Mouse (Mus musculus) MEL (cell line): ENCODE results near the gene Dcdc2b. TPM values are rescaled to one million over a fixed set of nuclear protein-coding genes. Genes with fewer than 3 reads are reported as not detected.

Experiments
- DNase-seq: peaks from one replicate; pipeline ENCODE4 v3.0.0; 2011; ENCODE audit warnings: low read depth, low spot score
- H3K27ac ChIP-seq: 2 replicates; pipeline ENCODE4 v1.5.1; 2012; ENCODE audit warnings: low read depth, mild to moderate bottlenecking, control low read depth, low read length, moderate library complexity; ENCODE audit not compliant: control insufficient read depth
- H3K27me3 ChIP-seq, 2 experiments: fragments of 150-350 bp in 1 of 2; sonication (generic) in 1 of 2; 2 replicates each; pipeline ENCODE4 v1.6.1; 2012; ENCODE audit warnings: low read length in 2 of 2, mild to moderate bottlenecking in 2 of 2, improper control_type of control experiment in 1 of 2, moderate library complexity in 1 of 2; ENCODE audit not compliant: insufficient read depth in 2 of 2, control insufficient read depth in 1 of 2
- H3K36me3 ChIP-seq, 2 experiments: 2 replicates each; pipeline ENCODE4 v1.6.1; 2012 to 2014; ENCODE audit warnings: low read length in 2 of 2, improper control_type of control experiment in 1 of 2, inconsistent platforms in 1 of 2, mild to moderate bottlenecking in 1 of 2; ENCODE audit not compliant: insufficient read depth in 2 of 2, control insufficient read depth in 1 of 2
- H3K4me1 ChIP-seq, 2 experiments: fragments of 150-350 bp in 1 of 2; sonication (generic) in 1 of 2; 2 replicates each; pipeline ENCODE4 v1.6.1; 2012; ENCODE audit warnings: low read length in 2 of 2, improper control_type of control experiment in 1 of 2, mild to moderate bottlenecking in 1 of 2; ENCODE audit not compliant: insufficient read depth in 2 of 2, control insufficient read depth in 1 of 2
- H3K4me3 ChIP-seq, 2 experiments: fragments of 150-350 bp in 1 of 2; sonication (generic) in 1 of 2; 2 replicates each; pipeline ENCODE4 v1.5.1; 2012; ENCODE audit warnings: low read depth in 2 of 2, low read length in 2 of 2, mild to moderate bottlenecking in 2 of 2, moderate library complexity in 2 of 2, control low read depth in 1 of 2, improper control_type of control experiment in 1 of 2; ENCODE audit not compliant: control insufficient read depth in 1 of 2, insufficient read depth in 1 of 2
- H3K79me2 ChIP-seq: 2 replicates; pipeline ENCODE4 v1.6.1; 2012; ENCODE audit warnings: mild to moderate bottlenecking, low read length, moderate library complexity; ENCODE audit not compliant: control insufficient read depth, poor library complexity, insufficient read depth
- H3K9ac ChIP-seq: 2 replicates; pipeline ENCODE4 v1.6.1; 2012; ENCODE audit warnings: low read depth, mild to moderate bottlenecking, control low read depth, low read length, moderate library complexity; ENCODE audit not compliant: control insufficient read depth, poor library complexity, severe bottlenecking
- H3K9me3 ChIP-seq: fragments of 150-350 bp; sonication (generic); replicated peaks from 2 replicates; pipeline ENCODE4 v1.6.1; 2012; ENCODE audit warnings: mild to moderate bottlenecking, low read length, improper control_type of control experiment, moderate library complexity; ENCODE audit not compliant: insufficient read depth
- E2F4 ChIP-seq: IDR thresholded peaks from 2 replicates; pipeline ENCODE4 v1.6.1; 2011; ENCODE audit warnings: low read depth, low read length, improper control_type of control experiment, borderline replicate concordance
- EP300 ChIP-seq, 2 experiments: IDR thresholded peaks; 2 replicates each; pipeline ENCODE4 v1.6.1; 2011; ENCODE audit warnings: improper control_type of control experiment in 2 of 2, low read length in 2 of 2, low read depth in 1 of 2, mild to moderate bottlenecking in 1 of 2
- GATA1 ChIP-seq: IDR thresholded peaks from 2 replicates; pipeline ENCODE4 v1.6.1; 2011; ENCODE audit warnings: low read depth, low read length, improper control_type of control experiment
- NRF1 ChIP-seq: IDR thresholded peaks from 2 replicates; pipeline ENCODE4 v1.6.1; 2014; ENCODE audit warnings: low read depth, mild to moderate bottlenecking, inconsistent platforms, low read length, improper control_type of control experiment, moderate library complexity; ENCODE audit not compliant: poor library complexity, insufficient read depth, severe bottlenecking
- RCOR1 ChIP-seq: IDR thresholded peaks from 2 replicates; pipeline ENCODE4 v1.6.1; 2012; ENCODE audit warnings: low read depth, mild to moderate bottlenecking, inconsistent platforms, low read length, improper control_type of control experiment
- TCF12 ChIP-seq: IDR thresholded peaks from 2 replicates; pipeline ENCODE4 v1.6.1; 2014; ENCODE audit warnings: low read depth, mild to moderate bottlenecking, inconsistent platforms, low read length, improper control_type of control experiment, moderate library complexity
- polyA plus RNA-seq, 2 experiments: library from polyadenylated mRNA; stranded (reverse) in 1 of 2; unstranded in 1 of 2; fragments of >175 nt in 1 of 2; fragments of >200 nt in 1 of 2; gene quantifications; 2 replicates each; pipeline versions ENCODE4 v1.2.1 to v1.2.4; 2012; ENCODE audit warnings: low replicate concordance in 2 of 2, low read depth in 1 of 2; ENCODE audit not compliant: insufficient read length in 2 of 2, insufficient read depth in 1 of 2, missing spikeins in 1 of 2
- total RNA-seq: library from RNA; depleted of rRNA; stranded (reverse); fragments of 300-350 nt; gene quantifications from 2 replicates; pipeline ENCODE4 v1.2.3, GENCODE M21; 2012; rRNA removed

The Dcdc2b gene
- total and polyA plus RNA-seq, 3 experiments: 1.3 TPM; not detected in 2

DNA sequence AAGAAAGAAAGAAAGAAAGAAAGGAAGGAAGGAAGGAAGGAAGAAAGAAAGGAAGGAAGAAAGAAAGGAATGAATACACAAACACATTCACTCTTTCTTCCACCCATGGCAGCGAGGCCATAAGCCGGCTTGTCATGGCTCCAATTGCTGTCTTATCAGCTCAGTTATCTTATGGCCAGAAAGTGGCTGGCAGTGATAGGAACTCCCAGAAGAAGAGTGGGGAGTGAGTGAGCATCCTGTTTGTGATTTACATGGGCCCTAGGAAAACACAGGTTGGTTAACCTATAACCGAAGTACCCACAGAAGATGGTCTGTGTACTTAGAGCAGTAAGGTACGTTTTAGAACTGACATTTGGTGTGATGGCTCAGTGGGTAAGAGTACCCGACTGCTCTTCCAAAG, 52.9 kb downstream of the Dcdc2b start:
- Histone ChIP-seq H3K4me3 (no peak overlapping the region), H3K9me3 (no peaks in the 10 kb centered on the region), H3K4me1 (peaks cover 0 to 8% of the 10 kb centered on the region in 2 experiments; a peak in 2 of 4 replicates), H3K27ac (no peak overlapping the region), H3K27me3 (no peaks in the 10 kb centered on the region; a peak in 2 of 4 replicates), H3K36me3 (no peaks in the 10 kb centered on the region; a peak in 2 of 4 replicates), H3K9ac (no peak overlapping the region), H3K79me2 (peaks cover 1% of the 10 kb centered on the region; the same call in 1 of the 2 replicates)
- no peak for DNase-seq
- TF ChIP-seq E2F4 (no peak), TCF12 (peak; percentile 45; the same call in 1 of the 2 replicates), EP300 (IDR thresholded peaks at IDR 0.05; ENCODE audit: low read depth in 1 of 2, low read length in 2 of 2) (0 out of 4 replicates have a peak, but pooled peaks of 1 of the 2 experiments have one; percentile 21), GATA1 (peak; percentile 64), RCOR1 (0 out of 2 replicates have a peak, but pooled peaks have one; percentile 27), NRF1 (no peak)
- TF ChIP-seq, all 39 proteins: peak for 4

Other genes starting within 250 kb of the Dcdc2b start
- 0.85 and 0.89 TPM in 2 replicates for gene Zbtb8a, start 236.1 kb downstream of the Dcdc2b start, total RNA-seq
- gene Zbtb8a, start 236.1 kb downstream of the Dcdc2b start, polyA plus RNA-seq: 1 to 10 TPM in 1 of 2 experiments, not detected in 1; 1.6 TPM
- 0.08 and 0.16 TPM in 2 replicates for gene Zbtb8b, start 173.4 kb downstream of the Dcdc2b start, total RNA-seq
- gene Zbtb8b, start 173.4 kb downstream of the Dcdc2b start, polyA plus RNA-seq: under 1 TPM in 1 of 2 experiments, not detected in 1; 0.29 TPM
- 14.1 TPM in 2 replicates for gene Bsdc1, start 152.7 kb downstream of the Dcdc2b start, total RNA-seq
- gene Bsdc1, start 152.7 kb downstream of the Dcdc2b start, polyA plus RNA-seq: 10 to 100 TPM in 1 of 2 experiments, not detected in 1; 19.2 TPM
- gene Tssk3, start 123.2 kb downstream of the Dcdc2b start, total RNA-seq: not detected in 2 replicates
- not detected for gene Tssk3, start 123.2 kb downstream of the Dcdc2b start, polyA plus RNA-seq
- gene Fam229a, start 123.1 kb downstream of the Dcdc2b start, total RNA-seq: not detected in 2 replicates
- gene Fam229a, start 123.1 kb downstream of the Dcdc2b start, polyA plus RNA-seq: not detected
- 25.3 and 26.9 TPM in 2 replicates for gene Marcksl1, start 100.7 kb downstream of the Dcdc2b start, total RNA-seq
- 10 to 100 TPM in 1 of 2 experiments, not detected in 1; 62.7 TPM for gene Marcksl1, start 100.7 kb downstream of the Dcdc2b start, polyA plus RNA-seq
- 38.9 and 47.9 TPM in 2 replicates for gene Hdac1, start 71.5 kb downstream of the Dcdc2b start, total RNA-seq
- 100 to 1,000 TPM; 108 to 185 TPM for gene Hdac1, start 71.5 kb downstream of the Dcdc2b start, polyA plus RNA-seq
- gene Lck, start 40.6 kb downstream of the Dcdc2b start, total RNA-seq: 2.7 and 3.6 TPM in 2 replicates
- 1 to 10 TPM in 1 of 2 experiments, not detected in 1; 6.9 TPM for gene Lck, start 40.6 kb downstream of the Dcdc2b start, polyA plus RNA-seq
- gene Fam167b, start 35.7 kb downstream of the Dcdc2b start, total RNA-seq: not detected in 2 replicates
- not detected for gene Fam167b, start 35.7 kb downstream of the Dcdc2b start, polyA plus RNA-seq
- 766 and 806 TPM in 2 replicates for gene Eif3i, start 13.6 kb downstream of the Dcdc2b start, total RNA-seq
- 100 to 1,000 TPM; 396 to 730 TPM for gene Eif3i, start 13.6 kb downstream of the Dcdc2b start, polyA plus RNA-seq
- gene Tmem234, start 13.6 kb downstream of the Dcdc2b start, total RNA-seq: 140 and 148 TPM in 2 replicates
- 100 to 1,000 TPM in 1 of 2 experiments, not detected in 1; 220 TPM for gene Tmem234, start 13.6 kb downstream of the Dcdc2b start, polyA plus RNA-seq
- gene Iqcc, start 4.8 kb upstream of the Dcdc2b start, total RNA-seq: 13.6 and 15.4 TPM in 2 replicates
- gene Iqcc, start 4.8 kb upstream of the Dcdc2b start, polyA plus RNA-seq: 10 to 100 TPM in 1 of 2 experiments, not detected in 1; 18.5 TPM
- 18.3 and 21.4 TPM in 2 replicates for gene Ccdc28b, start 9.7 kb upstream of the Dcdc2b start, total RNA-seq
- gene Ccdc28b, start 9.7 kb upstream of the Dcdc2b start, polyA plus RNA-seq: 10 to 100 TPM in 1 of 2 experiments, not detected in 1; 29.1 TPM
- gene Txlna, start 26.8 kb upstream of the Dcdc2b start, total RNA-seq: 68.0 and 69.5 TPM in 2 replicates
- gene Txlna, start 26.8 kb upstream of the Dcdc2b start, polyA plus RNA-seq: 10 to 100 TPM in 1 of 2 experiments, not detected in 1; 68.9 TPM
- gene Kpna6, start 58.5 kb upstream of the Dcdc2b start, total RNA-seq: 15.9 and 18.0 TPM in 2 replicates
- 10 to 100 TPM; 19.6 to 66.5 TPM for gene Kpna6, start 58.5 kb upstream of the Dcdc2b start, polyA plus RNA-seq
- 12.2 and 14.7 TPM in 2 replicates for gene Tmem39b, start 82.6 kb upstream of the Dcdc2b start, total RNA-seq
- gene Tmem39b, start 82.6 kb upstream of the Dcdc2b start, polyA plus RNA-seq: 10 to 100 TPM; 55.2 to 81.0 TPM
- gene Khdrbs1, start 128.0 kb upstream of the Dcdc2b start, total RNA-seq: 56.5 and 63.2 TPM in 2 replicates
- gene Khdrbs1, start 128.0 kb upstream of the Dcdc2b start, polyA plus RNA-seq: 100 to 1,000 TPM in 1 of 2 experiments, 10 to 100 TPM in 1; 77.6 to 141 TPM
- 119 and 124 TPM in 2 replicates for gene Ptp4a2, start 197.0 kb upstream of the Dcdc2b start, total RNA-seq
- 100 to 1,000 TPM; 118 to 619 TPM for gene Ptp4a2, start 197.0 kb upstream of the Dcdc2b start, polyA plus RNA-seq